Comparison of ENCODE assay signal across 28 mouse cellular contexts in genomic region chr9:48928781-48929180, GRCm38 (mm10). TPM values are rescaled to one million over a fixed set of nuclear protein-coding genes. Genes with fewer than 3 reads are reported as not detected.
A peak's percentile ranks its signal among the peaks of the same experiment; 100 is the strongest.
DNase-seq lines count a peak whose midpoint lies in the region; ATAC-seq and TF ChIP-seq lines count a peak whose summit lies in the region.
"Had no signal": no experiment of that assay in that cellular context is flagged by ENCODE, and none has a peak within 500 bp of the region (broad histone marks: within the 10 kb centered on the region; RNA-seq: fewer than 3 reads in every experiment).

No protein-coding gene starts in this region.

- H3K27me3 ChIP-seq in hindbrain, postnatal 0 days (ENCODE audit: insufficient read depth, low read length), result no peaks in the 10 kb centered on the region
- H3K27me3 ChIP-seq in hindbrain, embryonic 14.5 days (ENCODE audit: control insufficient read depth, insufficient read depth, low read length), result no peaks in the 10 kb centered on the region

- H3K36me3 ChIP-seq in hindbrain, postnatal 0 days (ENCODE audit: insufficient read depth, low read length), result no peaks in the 10 kb centered on the region
- no peaks in the 10 kb centered on the region for H3K36me3 ChIP-seq in hindbrain, embryonic 14.5 days (replicated peaks; ENCODE audit: control insufficient read depth, insufficient read depth)
- H3K36me3 ChIP-seq: embryonic facial prominence, embryonic 12.5 days; kidney, embryonic 15.5 days; limb, embryonic 10.5 days had no signal

- H3K9me3 ChIP-seq in hindbrain, postnatal 0 days (ENCODE audit: low read length), result no peaks in the 10 kb centered on the region
- no peaks in the 10 kb centered on the region for H3K9me3 ChIP-seq in hindbrain, embryonic 14.5 days (ENCODE audit: control insufficient read depth, low read length)
- H3K9me3 ChIP-seq: embryonic facial prominence, embryonic 12.5 days; kidney, embryonic 15.5 days; limb, embryonic 10.5 days had no signal

- H3K4me1 ChIP-seq in hindbrain, postnatal 0 days (ENCODE audit: insufficient read depth, low read length), result peaks cover 4% of the 10 kb centered on the region; the same call in 1 of the 2 replicates
- H3K4me1 ChIP-seq in hindbrain, embryonic 14.5 days (replicated peaks; ENCODE audit: control insufficient read depth, insufficient read depth, low read length), result 0 out of 2 replicates have a peak, but pooled peaks cover 5% of the 10 kb centered on the region
- H3K4me1 ChIP-seq: embryonic facial prominence, embryonic 12.5 days; kidney, embryonic 15.5 days had no signal

- ATAC-seq in hindbrain, postnatal 0 days, result peak; percentile 53; the same call in 1 of the 2 replicates
- no peak for ATAC-seq in hindbrain, embryonic 14.5 days (ENCODE audit: low FRiP score)
- ATAC-seq: activated CD4-positive, CD25-positive, alpha-beta regulatory T cell, adult 4 months; intestine, postnatal 0 days; lung, postnatal 0 days had no signal

- H3K4me2 ChIP-seq in hindbrain, postnatal 0 days (ENCODE audit: low read depth, low read length), result no peak overlapping the region
- H3K4me2 ChIP-seq in hindbrain, embryonic 14.5 days (replicated peaks), result no peak overlapping the region
- H3K4me2 ChIP-seq: embryonic facial prominence, embryonic 12.5 days; kidney, embryonic 15.5 days had no signal

- WGBS in hindbrain, postnatal 0 days, result 37% methylated on average over 3 of the region's 3 CpGs
- 43% methylated on average over 3 of the region's 3 CpGs for WGBS in hindbrain, embryonic 14.5 days

- TF ChIP-seq CTCF in hindbrain, postnatal 0 days (IDR thresholded peaks at IDR 0.05; ENCODE audit: low read depth), result no peak

- peak; percentile 52 to 68 for DNase-seq in cerebellum, postnatal 10 days
- DNase-seq in cerebellum, adult 8-10 months, result no peak
- peak; percentile 47 for DNase-seq in hindbrain, postnatal 0 days (ENCODE audit: low spot score)
- no peak for DNase-seq in hindbrain, embryonic 14.5 days (ENCODE audit: low spot score)
- peak; percentile 28 to 39 for DNase-seq in right cerebral cortex, postnatal 10 days (ENCODE audit: low spot score in 2 of 2)
- DNase-seq in right cerebral cortex, postnatal 14 days, result no peak
- DNase-seq in embryo, embryonic 9.5 days (ENCODE audit: extremely low spot score), result no peak
- no peak for DNase-seq in kidney, postnatal 4 days
- DNase-seq: adrenal gland, adult 8-10 months; cerebellum, adult 9-10 months; layer of hippocampus, adult 9-11 months; liver; thymus, postnatal 14 days had no signal

- no peak overlapping the region for H3K9ac ChIP-seq in hindbrain, postnatal 0 days (replicated peaks; ENCODE audit: low read length)
- H3K9ac ChIP-seq in hindbrain, embryonic 14.5 days, result no peak overlapping the region
- H3K9ac ChIP-seq: embryonic facial prominence, embryonic 12.5 days; kidney, embryonic 15.5 days had no signal

- no peak overlapping the region for H3K27ac ChIP-seq in hindbrain, postnatal 0 days
- no peak overlapping the region for H3K27ac ChIP-seq in hindbrain, embryonic 14.5 days
- H3K27ac ChIP-seq: embryonic facial prominence, embryonic 12.5 days; kidney, embryonic 15.5 days; left cerebral cortex, adult 2 months; limb, embryonic 10.5 days; macrophage had no signal

- no peak overlapping the region for H3K4me3 ChIP-seq in hindbrain, postnatal 0 days (ENCODE audit: low read length)
- no peak overlapping the region for H3K4me3 ChIP-seq in hindbrain, embryonic 14.5 days (replicated peaks; ENCODE audit: low read length)
- H3K4me3 ChIP-seq: embryonic facial prominence, embryonic 12.5 days; kidney, embryonic 15.5 days; left cerebral cortex, adult 2 months; limb, embryonic 10.5 days had no signal

RNA-seq across cellular contexts. Expression of gene Htr3a, which starts 17.9 kb away (rescaled TPM):
- 3.4 and 4.7 TPM in 2 replicates for total RNA-seq in hindbrain, postnatal 0 days (2014; rRNA removed)
- polyA plus RNA-seq in hindbrain, postnatal 0 days (2015; fragmentation: Nextera tagmentation; extraction: Ambion mirVana), result 2.4 and 2.7 TPM in 2 replicates
- 1.1 and 1.9 TPM in 2 replicates for polyA plus RNA-seq in hindbrain, embryonic 14.5 days (2014; fragmentation: Nextera tagmentation; extraction: Ambion mirVana)
- total RNA-seq: gastrocnemius, adult 18-20 months; gastrocnemius, postnatal 4 days; heart, postnatal 25 days; neutrophil, adult 5-6 weeks had no signal
- polyA plus RNA-seq: activated CD4-positive, CD25-positive, alpha-beta regulatory T cell, adult 4 months; macrophage had no signal

RNA-seq across cellular contexts. Expression of gene Htr3b, which starts 36.0 kb away (rescaled TPM):
- 0.16 TPM in 1 of 2 replicates, not detected in the other for total RNA-seq in hindbrain, postnatal 0 days (2014; rRNA removed)
- polyA plus RNA-seq in hindbrain, postnatal 0 days (2015; fragmentation: Nextera tagmentation; extraction: Ambion mirVana), result 0.19 and 0.25 TPM in 2 replicates
- 0.13 and 0.14 TPM in 2 replicates for polyA plus RNA-seq in hindbrain, embryonic 14.5 days (2014; fragmentation: Nextera tagmentation; extraction: Ambion mirVana)
- total RNA-seq: gastrocnemius, adult 18-20 months; gastrocnemius, postnatal 4 days; heart, adult 8-10 months; heart, postnatal 25 days; left cerebral cortex, adult 2 months; neutrophil, adult 5-6 weeks had no signal
- polyA plus RNA-seq: activated CD4-positive, CD25-positive, alpha-beta regulatory T cell, adult 4 months; limb, embryonic 10.5 days; liver, embryonic 16.5 days; lung, postnatal 0 days; macrophage; spleen, adult 2 months had no signal

RNA-seq across cellular contexts. Expression of gene Usp28, which starts 56.4 kb away (rescaled TPM):
- total RNA-seq in hindbrain, postnatal 0 days (2014; rRNA removed), result 17.0 and 28.5 TPM in 2 replicates
- polyA plus RNA-seq in hindbrain, postnatal 0 days (2015; fragmentation: Nextera tagmentation; extraction: Ambion mirVana), result 16.0 and 18.4 TPM in 2 replicates
- polyA plus RNA-seq in hindbrain, embryonic 14.5 days (2014; fragmentation: Nextera tagmentation; extraction: Ambion mirVana), result 31.7 and 36.4 TPM in 2 replicates

Comparison
In these comparisons a context has a peak if more than half of its experiments do, and no peak if none do; other contexts are left out.
1. DNase-seq: peak in cerebellum, postnatal 10 days (2 of 2), hindbrain, postnatal 0 days (single experiment) and right cerebral cortex, postnatal 10 days (2 of 2); none in cerebellum, adult 8-10 months (single experiment), hindbrain, embryonic 14.5 days (single experiment), right cerebral cortex, postnatal 14 days (single experiment), embryo, embryonic 9.5 days (single experiment) and kidney, postnatal 4 days (0 of 2).